Comparison of ENCODE assay signal across 7 mouse cellular contexts in genomic region chr6:128435474-128435873, GRCm38 (mm10). TPM values are rescaled to one million over a fixed set of nuclear protein-coding genes. Genes with fewer than 3 reads are reported as not detected.
DNase-seq lines count a peak whose midpoint lies in the region; ATAC-seq and TF ChIP-seq lines count a peak whose summit lies in the region.

No protein-coding gene starts in this region.

- peak; percentile 74 for DNase-seq in MEL-GATA-1-ER (ENCODE audit: extremely low read depth, low read depth)
- DNase-seq in adrenal gland, postnatal 14 days, result peak; percentile 90
- peak; percentile 87 to 89 for DNase-seq in heart, adult 9 months (ENCODE audit: low spot score in 2 of 2)
- DNase-seq in lung, adult 2 months, result peak; percentile 80
- DNase-seq in right cerebral cortex, postnatal 14 days, result no peak
- no peak for DNase-seq in thymus, postnatal 4 days

- TF ChIP-seq POLR2A in lung, adult 2 months (IDR thresholded peaks at IDR 0.05; ENCODE audit: borderline replicate concordance, extremely low read depth, low read depth, low read length), result no peak

- WGBS in lung, adult 2 months, result 24% methylated on average over 5 of the region's 5 CpGs

- TF ChIP-seq CTCF in lung, adult 2 months (IDR thresholded peaks at IDR 0.05; ENCODE audit: insufficient read depth, low read length), result no peak

- H3K4me3 ChIP-seq in lung, adult 2 months (replicated peaks; ENCODE audit: extremely low read depth, low read depth, low read length), result no peak overlapping the region

- ATAC-seq in activated CD4-positive, CD25-positive, alpha-beta regulatory T cell, adult 4 months, result no peak

- H3K4me1 ChIP-seq in lung, adult 2 months (ENCODE audit: control insufficient read depth, insufficient read depth, low read length), result peaks cover 13% of the 10 kb centered on the region

RNA-seq across cellular contexts. Expression of gene Fkbp4, which starts 3.0 kb away (rescaled TPM):
- total RNA-seq in adrenal gland, postnatal 14 days (2021), result 198 and 230 TPM in 2 replicates
- 85.8 and 106 TPM in 2 replicates for polyA plus RNA-seq in lung, adult 2 months (2012; rRNA removed)
- polyA plus RNA-seq in activated CD4-positive, CD25-positive, alpha-beta regulatory T cell, adult 4 months (2017; shearing (Covaris generic)), result 10 to 100 TPM; 47.6 to 76.7 TPM

RNA-seq across cellular contexts. Expression of gene Itfg2, which starts 10.7 kb away (rescaled TPM):
- 21.6 and 35.8 TPM in 2 replicates for total RNA-seq in adrenal gland, postnatal 14 days (2021)
- 22.6 and 31.5 TPM in 2 replicates for polyA plus RNA-seq in lung, adult 2 months (2012; rRNA removed)
- 10 to 100 TPM; 17.6 to 20.6 TPM for polyA plus RNA-seq in activated CD4-positive, CD25-positive, alpha-beta regulatory T cell, adult 4 months (2017; shearing (Covaris generic))

RNA-seq across cellular contexts. Expression of gene Nrip2, which starts 36.4 kb away (rescaled TPM):
- 2.7 and 2.9 TPM in 2 replicates for total RNA-seq in adrenal gland, postnatal 14 days (2021)
- 0.31 and 0.45 TPM in 2 replicates for polyA plus RNA-seq in lung, adult 2 months (2012; rRNA removed)
- polyA plus RNA-seq in activated CD4-positive, CD25-positive, alpha-beta regulatory T cell, adult 4 months (2017; shearing (Covaris generic)), result 1 to 10 TPM; 2.9 to 3.6 TPM

Comparison
In these comparisons a context has a peak if more than half of its experiments do, and no peak if none do; other contexts are left out.
1. DNase-seq: peak in MEL-GATA-1-ER (single experiment), adrenal gland, postnatal 14 days (single experiment), heart, adult 9 months (2 of 2) and lung, adult 2 months (single experiment); none in right cerebral cortex, postnatal 14 days (single experiment) and thymus, postnatal 4 days (single experiment).